Mouse (Mus musculus) heart, postnatal 0 days (tissue): ENCODE measurements at regions not wholly inside any gene's neighbourhood (a gene's known extent, or its start where the extent isn't known, plus 50 kb on each side); places are given as distances from the start of the nearest gene placed in this dataset.

Experiments
- CTCF ChIP-seq: IDR thresholded peaks from 2 replicates; pipeline ENCODE4 v1.5.1; 2016; ENCODE audit warnings: antibody characterized with exemption, control low read depth, low read depth
- EP300 ChIP-seq: IDR thresholded peaks from 2 replicates; pipeline ENCODE4 v1.6.1; 2016; ENCODE audit warnings: antibody characterized with exemption, low read depth

GRCm38 (mm10) chr12:98046459-98047440, 212.5 kb downstream of the Galc start:
- no peak for TF ChIP-seq EP300
- no peak for TF ChIP-seq CTCF
